Mouse (Mus musculus) liver, adult 2 months (tissue): Measurements from ENCODE around the gene Fap. TPM values are rescaled to one million over a fixed set of nuclear protein-coding genes. Genes with fewer than 3 reads are reported as not detected.

ENCODE experiments used
- DNase-seq: peaks from one replicate; pipeline ENCODE4 v3.0.0-alpha.2; 2011; ENCODE audit warnings: low read depth, low spot score; ENCODE audit errors: extremely low read depth
- H3K27ac ChIP-seq: fragments of 200-500 bp; replicated peaks from 2 replicates; pipeline ENCODE4 v1.5.1; 2012; ENCODE audit warnings: low read depth, mild to moderate bottlenecking, control low read depth, inconsistent platforms, low read length; ENCODE audit not compliant: insufficient read depth
- H3K27me3 ChIP-seq: fragments of 200-500 bp; 2 replicates; pipeline ENCODE4 v1.6.1; 2012; ENCODE audit warnings: mild to moderate bottlenecking, moderate library complexity, low read length, inconsistent platforms; ENCODE audit not compliant: control insufficient read depth, insufficient read depth
- H3K36me3 ChIP-seq: fragments of 200-500 bp; 2 replicates; pipeline ENCODE4 v1.6.1; 2012; ENCODE audit warnings: low read length, inconsistent platforms; ENCODE audit not compliant: control insufficient read depth, insufficient read depth
- H3K4me1 ChIP-seq: fragments of 200-500 bp; 2 replicates; pipeline ENCODE4 v1.6.1; 2011; ENCODE audit warnings: low read length; ENCODE audit not compliant: control insufficient read depth, insufficient read depth
- H3K4me3 ChIP-seq: fragments of 200-500 bp; 2 replicates; pipeline ENCODE4 v1.5.1; 2011; ENCODE audit warnings: low read depth, mild to moderate bottlenecking, control low read depth, low read length, moderate library complexity; ENCODE audit not compliant: insufficient read depth
- H3K79me2 ChIP-seq: fragments of 200-500 bp; 2 replicates; pipeline ENCODE4 v1.6.1; 2012; ENCODE audit warnings: inconsistent platforms, mild to moderate bottlenecking, low read length, moderate library complexity; ENCODE audit not compliant: control insufficient read depth, insufficient read depth
- H3K9ac ChIP-seq: fragments of 200-500 bp; 2 replicates; pipeline ENCODE4 v1.6.1; 2012; ENCODE audit warnings: low read depth, mild to moderate bottlenecking, control low read depth, inconsistent platforms, low read length
- CTCF ChIP-seq: fragments of 200-500 bp; IDR thresholded peaks from 2 replicates; pipeline ENCODE4 v1.5.1; 2011; ENCODE audit warnings: low read depth, low read length, control low read depth
- POLR2A ChIP-seq: fragments of 200-500 bp; IDR thresholded peaks from 2 replicates; pipeline ENCODE4 v1.6.1; 2011; ENCODE audit warnings: low read length, control low read depth; ENCODE audit not compliant: insufficient read depth; ENCODE audit errors: extremely low read depth
- WGBS: fragments of 180-500 bp; shearing (Covaris S2); methylation state at CpG from one replicate; pipeline ENCODE4 v1.1.7; 2018; 5-methylcytosine and 5-hydroxymethylcytosine counted together
- polyA plus RNA-seq: library from polyadenylated mRNA; depleted of rRNA; stranded (reverse); fragments of >200 nt; gene quantifications from 2 replicates; pipeline ENCODE4 v1.2.3, GENCODE M21; 2012
- total RNA-seq: library from RNA; depleted of rRNA; stranded (reverse); fragments of >200 nt; gene quantifications from 2 replicates; pipeline ENCODE4 v1.2.3, GENCODE M21; 2014

Fap gene
- total and polyA plus RNA-seq, 2 experiments = 0.20 to 0.74 TPM

GRCm38 (mm10) chr2:62526399-62526798 is 47.5 kb downstream of the Fap start:
- WGBS = 94% methylated on average over 9 of the region's 9 CpGs
- H3K4me3 ChIP-seq = no peak overlapping the region
- TF ChIP-seq CTCF = no peak
- TF ChIP-seq POLR2A = no peak
- no peaks in the 10 kb centered on the region for H3K79me2 ChIP-seq
- H3K27me3 ChIP-seq = no peaks in the 10 kb centered on the region
- DNase-seq = no peak
- H3K4me1 ChIP-seq = no peaks in the 10 kb centered on the region
- no peak overlapping the region for H3K9ac ChIP-seq
- H3K27ac ChIP-seq = no peak overlapping the region
- H3K36me3 ChIP-seq = no peaks in the 10 kb centered on the region

GRCm38 (mm10) chr2:62517790-62518189 is 56.1 kb downstream of the Fap start:
- 75% methylated on average over 2 of the region's 2 CpGs for WGBS
- no peak for DNase-seq

DNA sequence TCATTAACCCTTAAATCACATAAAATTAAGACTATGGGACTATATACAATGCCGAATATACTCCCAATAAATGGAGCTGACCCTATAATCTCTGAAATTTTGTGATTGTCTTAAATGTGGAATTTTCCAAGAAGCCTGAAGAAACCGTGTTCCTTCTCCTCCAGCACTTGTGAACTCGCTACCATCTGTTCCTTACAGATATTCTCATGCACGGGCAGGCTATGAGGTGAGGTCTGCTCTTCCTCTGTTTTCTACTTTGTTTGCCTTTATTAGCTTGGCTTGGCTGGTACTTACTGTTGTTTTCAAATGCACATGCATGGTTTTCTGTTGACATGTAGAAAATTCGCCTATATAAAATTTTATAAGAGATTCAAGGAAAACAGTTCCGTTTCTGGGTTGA is 59.4 kb downstream of the Fap start:
- TF ChIP-seq POLR2A (no peak), CTCF (no peak)
- no peak overlapping the region for H3K9ac ChIP-seq
- no peaks in the 10 kb centered on the region for H3K79me2 ChIP-seq
- WGBS = 81% methylated on average over 6 of the region's 6 CpGs
- H3K4me1 ChIP-seq = peaks cover 1% of the 10 kb centered on the region; the same call in 1 of the 2 replicates
- H3K36me3 ChIP-seq = no peaks in the 10 kb centered on the region
- no peak overlapping the region for H3K4me3 ChIP-seq
- no peak for DNase-seq
- H3K27me3 ChIP-seq = no peaks in the 10 kb centered on the region
- no peak overlapping the region for H3K27ac ChIP-seq

More at GRCm38 (mm10) chr2:62517790-62518189, 56.1 kb downstream of the Fap start:
- Histone ChIP-seq H3K4me3 (no peak overlapping the region), H3K9ac (no peak overlapping the region), H3K27me3 (no peaks in the 10 kb centered on the region), H3K27ac (no peak overlapping the region), H3K4me1 (peaks cover 1% of the 10 kb centered on the region; the same call in 1 of the 2 replicates), H3K79me2 (no peaks in the 10 kb centered on the region), H3K36me3 (no peaks in the 10 kb centered on the region)
- TF ChIP-seq CTCF (no peak), POLR2A (no peak)

- Histone ChIP-seq H3K79me2 (no peaks in the 10 kb centered on the region), H3K4me3 (no peak overlapping the region), H3K27me3 (no peaks in the 10 kb centered on the region), H3K36me3 (no peaks in the 10 kb centered on the region), H3K4me1 (peaks cover 1% of the 10 kb centered on the region; the same call in 1 of the 2 replicates), H3K9ac (no peak overlapping the region), H3K27ac (no peak overlapping the region)
- 92% methylated on average over 15 of the region's 15 CpGs for WGBS
- TF ChIP-seq POLR2A (no peak), CTCF (no peak)
- DNase-seq = no peak
These were observed 60.4 kb downstream of the Fap start for GRCm38 (mm10) chr2:62513477-62513876.

DNA sequence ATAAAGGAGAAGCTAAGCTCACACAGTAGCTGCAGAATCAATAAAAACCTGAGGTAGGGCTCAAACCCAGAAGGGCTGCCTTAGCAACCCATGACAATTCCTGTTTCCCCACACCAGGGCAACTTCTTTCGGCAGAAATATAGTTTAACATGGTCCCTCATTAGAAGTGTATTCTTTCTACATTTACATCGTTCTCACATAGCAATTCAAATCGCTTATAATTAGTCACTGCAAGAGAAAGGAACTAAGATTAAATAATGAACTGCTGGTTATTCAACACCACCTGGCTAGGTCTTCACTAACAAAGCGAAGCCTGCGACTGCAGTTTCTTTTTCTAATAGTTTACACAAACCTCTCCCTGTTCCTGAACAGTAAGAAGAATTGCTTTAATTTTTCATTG is 66.7 kb downstream of the Fap start:
- Histone ChIP-seq H3K36me3 (no peaks in the 10 kb centered on the region), H3K79me2 (no peaks in the 10 kb centered on the region), H3K4me1 (no peaks in the 10 kb centered on the region), H3K9ac (no peak overlapping the region), H3K27me3 (no peaks in the 10 kb centered on the region), H3K27ac (no peak overlapping the region), H3K4me3 (no peak overlapping the region)
- no peak for TF ChIP-seq CTCF
- no peak for TF ChIP-seq POLR2A
- 93% methylated on average over 5 of the region's 5 CpGs for WGBS
- DNase-seq = no peak

GRCm38 (mm10) chr2:62506441-62506840 is 67.4 kb downstream of the Fap start:
- DNase-seq = no peak
- H3K4me3 ChIP-seq = no peak overlapping the region
- no peaks in the 10 kb centered on the region for H3K36me3 ChIP-seq
- no peak overlapping the region for H3K27ac ChIP-seq
- no peaks in the 10 kb centered on the region for H3K4me1 ChIP-seq
- 84% methylated on average over 2 of the region's 2 CpGs for whole genome bisulfite sequencing
- no peak overlapping the region for H3K9ac ChIP-seq
- TF ChIP-seq CTCF = no peak
- TF ChIP-seq POLR2A = no peak
- H3K27me3 ChIP-seq = no peaks in the 10 kb centered on the region
- no peaks in the 10 kb centered on the region for H3K79me2 ChIP-seq
